Mouse (Mus musculus): ENCODE data around the gene Lrig1. TPM values are rescaled to one million over a fixed set of nuclear protein-coding genes. Genes with fewer than 3 reads are reported as not detected.
A peak's percentile ranks its signal among the peaks of the same experiment; 100 is the strongest.

The Lrig1 gene
- 10 to 100 TPM; 27.4 to 31.8 TPM for total RNA-seq (2021)

GRCm38 (mm10) chr6:94700067-94700491 lies at the start of gene Lrig1:
Gene Lrig1 (minus strand): TSS chr6:94700158.
- intact Hi-C loops (cut with DNase I), result no loop called here
- peak; percentile 95 to 98 for DNase-seq (ENCODE audit: low spot score in 2 of 2)

- no peak for DNase-seq (ENCODE audit: low spot score in 2 of 2)
- intact Hi-C loops (cut with DNase I), result no loop called here
Measured at GRCm38 (mm10) chr6:94749626-94750025, 49.7 kb upstream of the Lrig1 start.

GRCm38 (mm10) chr6:94748361-94748760 lies 48.4 kb upstream of the Lrig1 start:
- intact Hi-C loops (cut with DNase I), result no loop called here
- DNase-seq (ENCODE audit: low spot score in 2 of 2), result no peak

- DNase-seq (ENCODE audit: low spot score in 2 of 2), result no peak
- intact Hi-C loops (cut with DNase I), result no loop called here
Measured at GRCm38 (mm10) chr6:94740117-94740729, 40.3 kb upstream of the Lrig1 start.

GRCm38 (mm10) chr6:94738647-94739046 lies 38.7 kb upstream of the Lrig1 start:
- intact Hi-C loops (cut with DNase I), result no loop called here
- no peak for DNase-seq (ENCODE audit: low spot score in 2 of 2)

- DNase-seq (ENCODE audit: low spot score in 2 of 2), result no peak
- intact Hi-C loops (cut with DNase I), result no loop called here
Measured at GRCm38 (mm10) chr6:94733878-94734277, 33.9 kb upstream of the Lrig1 start.

- intact Hi-C loops (cut with DNase I), result no loop called here
- no peak for DNase-seq (ENCODE audit: low spot score in 2 of 2)
Measured at GRCm38 (mm10) chr6:94729847-94730246, 29.9 kb upstream of the Lrig1 start.

GRCm38 (mm10) chr6:94729132-94729531 lies 29.2 kb upstream of the Lrig1 start:
- intact Hi-C loops (cut with DNase I), result no loop called here
- no peak for DNase-seq (ENCODE audit: low spot score in 2 of 2)

GRCm38 (mm10) chr6:94724612-94725011 lies 24.7 kb upstream of the Lrig1 start:
- intact Hi-C loops (cut with DNase I), result no loop called here
- DNase-seq (ENCODE audit: low spot score in 2 of 2), result no peak

- DNase-seq (ENCODE audit: low spot score in 2 of 2), result no peak
- intact Hi-C loops (cut with DNase I), result no loop called here
Measured at GRCm38 (mm10) chr6:94718607-94719346, 18.8 kb upstream of the Lrig1 start.

- intact Hi-C loops (cut with DNase I), result no loop called here
- no peak for DNase-seq (ENCODE audit: low spot score in 2 of 2)
Measured at GRCm38 (mm10) chr6:94717705-94718489, 17.9 kb upstream of the Lrig1 start.

GRCm38 (mm10) chr6:94715645-94715940 lies 15.6 kb upstream of the Lrig1 start:
- intact Hi-C loops (cut with DNase I), result no loop called here
- no peak for DNase-seq (ENCODE audit: low spot score in 2 of 2)

GRCm38 (mm10) chr6:94714815-94715644 lies 15.1 kb upstream of the Lrig1 start:
- intact Hi-C loops (cut with DNase I), result no loop called here

GRCm38 (mm10) chr6:94709832-94710231 lies 9.9 kb upstream of the Lrig1 start:
- intact Hi-C loops (cut with DNase I), result loop anchor here (5.0 kb wide), 1 partner anchor 62 kb away; no protein-coding TSS in a partner anchor
- DNase-seq (ENCODE audit: low spot score in 2 of 2), result no peak

More at GRCm38 (mm10) chr6:94714815-94715644, 15.1 kb upstream of the Lrig1 start:
- no peak for DNase-seq (ENCODE audit: low spot score in 2 of 2)

GRCm38 (mm10) chr6:94709150-94709549 lies 9.2 kb upstream of the Lrig1 start:
- no peak for DNase-seq (ENCODE audit: low spot score in 2 of 2)
- intact Hi-C loops (cut with DNase I), result loop anchor here (5.0 kb wide), 1 partner anchor 63 kb away; no protein-coding TSS in a partner anchor

GRCm38 (mm10) chr6:94707254-94707653 lies 7.3 kb upstream of the Lrig1 start:
- intact Hi-C loops (cut with DNase I), result loop anchor here (5.0 kb wide), 1 partner anchor 65 kb away; no protein-coding TSS in a partner anchor

GRCm38 (mm10) chr6:94705931-94706330 lies 6.0 kb upstream of the Lrig1 start:
- intact Hi-C loops (cut with DNase I), result loop anchor here (5.0 kb wide), 1 partner anchor 66 kb away; no protein-coding TSS in a partner anchor
- no peak for DNase-seq (ENCODE audit: low spot score in 2 of 2)

More at GRCm38 (mm10) chr6:94707254-94707653, 7.3 kb upstream of the Lrig1 start:
- no peak for DNase-seq (ENCODE audit: low spot score in 2 of 2)

GRCm38 (mm10) chr6:94702993-94703392 lies 3.0 kb upstream of the Lrig1 start:
- intact Hi-C loops (cut with DNase I), result no loop called here
- DNase-seq (ENCODE audit: low spot score in 2 of 2), result peak in 1 of 2 experiments; percentile 52

- no peak for DNase-seq (ENCODE audit: low spot score in 2 of 2)
- intact Hi-C loops (cut with DNase I), result no loop called here
Measured at GRCm38 (mm10) chr6:94701071-94701470, 1.1 kb upstream of the Lrig1 start.

Measured in left cerebral cortex, postnatal 25 days (tissue).